Mouse (Mus musculus) liver, embryonic 16.5 days (tissue): ENCODE measurements at regions not wholly inside any gene's neighbourhood (a gene's known extent, or its start where the extent isn't known, plus 50 kb on each side); places are given as distances from the start of the nearest gene placed in this dataset.

Experiments used
- ATAC-seq: fragments of 200-750 bp; cut with Nextera tagmentation; 2 replicates; pipeline ENCODE4 v1.8.0; 2017; ENCODE audit warnings: low read depth, mild to moderate bottlenecking, moderate number of reproducible peaks, moderate library complexity
- H3K27ac ChIP-seq: fragments of 300-500 bp; sonication (generic); 2 replicates; pipeline ENCODE4 v1.5.1; 2014; ENCODE audit warnings: mild to moderate bottlenecking, low read length
- H3K27me3 ChIP-seq: fragments of 300-500 bp; sonication (generic); 2 replicates; pipeline ENCODE4 v1.6.1; 2014; ENCODE audit warnings: low read depth, low read length, mixed read lengths; ENCODE audit not compliant: control insufficient read depth, insufficient read depth
- H3K36me3 ChIP-seq: fragments of 300-500 bp; sonication (generic); 2 replicates; pipeline ENCODE4 v1.6.1; 2014; ENCODE audit warnings: mild to moderate bottlenecking; ENCODE audit not compliant: control insufficient read depth, insufficient read depth
- H3K4me1 ChIP-seq: fragments of 300-500 bp; sonication (generic); 2 replicates; pipeline ENCODE4 v1.6.1; 2014; ENCODE audit warnings: low read depth, low read length, mixed read lengths; ENCODE audit not compliant: control insufficient read depth
- H3K4me2 ChIP-seq: fragments of 300-500 bp; sonication (generic); 2 replicates; pipeline ENCODE4 v1.6.1; 2014; ENCODE audit warnings: low read depth, low read length, mixed read lengths
- H3K4me3 ChIP-seq: fragments of 300-500 bp; sonication (generic); 2 replicates; pipeline ENCODE4 v1.5.1; 2014; ENCODE audit warnings: low read depth, mild to moderate bottlenecking, low read length
- H3K9ac ChIP-seq: fragments of 300-500 bp; sonication (generic); 2 replicates; pipeline ENCODE4 v1.6.1; 2014; ENCODE audit warnings: low read depth, low read length
- H3K9me3 ChIP-seq: fragments of 300-500 bp; sonication (generic); replicated peaks from 2 replicates; pipeline ENCODE4 v1.6.1; 2016; ENCODE audit warnings: low read length; ENCODE audit not compliant: control insufficient read depth
- WGBS: fragments of 180-500 bp; shearing (Covaris S2); extraction: QIAGEN DNeasy Blood & Tissue Kit; methylation state at CpG from one replicate; pipeline ENCODE4 v1.1.7; 2014; ENCODE audit not compliant: insufficient replicate concordance; 5-methylcytosine and 5-hydroxymethylcytosine counted together

GRCm38 (mm10) chr3:15090124-15090523, 204.1 kb downstream of the Car2 start:
- H3K9me3 ChIP-seq, result no peaks in the 10 kb centered on the region
- no peaks in the 10 kb centered on the region for H3K4me1 ChIP-seq
- H3K9ac ChIP-seq, result no peak overlapping the region
- WGBS, result 38% methylated on average over 1 of the region's 1 CpGs
- no peak for ATAC-seq
- no peaks in the 10 kb centered on the region for H3K36me3 ChIP-seq
- no peak overlapping the region for H3K27ac ChIP-seq
- H3K4me2 ChIP-seq, result no peak overlapping the region
- no peaks in the 10 kb centered on the region for H3K27me3 ChIP-seq
- no peak overlapping the region for H3K4me3 ChIP-seq

- H3K4me2 ChIP-seq, result no peak overlapping the region
- H3K27ac ChIP-seq, result no peak overlapping the region
- ATAC-seq, result no peak
Measured at GRCm38 (mm10) chr3:15098206-15098817, 212.2 kb downstream of the Car2 start.

GRCm38 (mm10) chr3:15098981-15099380, 212.9 kb downstream of the Car2 start:
- H3K27me3 ChIP-seq, result no peaks in the 10 kb centered on the region
- no peaks in the 10 kb centered on the region for H3K36me3 ChIP-seq
- no peak for ATAC-seq
- H3K4me1 ChIP-seq, result no peaks in the 10 kb centered on the region
- no peak overlapping the region for H3K27ac ChIP-seq
- H3K4me2 ChIP-seq, result no peak overlapping the region
- no peak overlapping the region for H3K4me3 ChIP-seq
- no peaks in the 10 kb centered on the region for H3K9me3 ChIP-seq
- no peak overlapping the region for H3K9ac ChIP-seq

More at GRCm38 (mm10) chr3:15098206-15098817, 212.2 kb downstream of the Car2 start:
- Histone ChIP-seq H3K9ac (no peak overlapping the region), H3K9me3 (no peaks in the 10 kb centered on the region), H3K36me3 (no peaks in the 10 kb centered on the region), H3K4me1 (no peaks in the 10 kb centered on the region), H3K27me3 (no peaks in the 10 kb centered on the region), H3K4me3 (no peak overlapping the region)
- WGBS, result 54% methylated on average over 6 of the region's 6 CpGs

- ATAC-seq, result no peak
- Histone ChIP-seq H3K27ac (no peak overlapping the region), H3K36me3 (no peaks in the 10 kb centered on the region), H3K27me3 (no peaks in the 10 kb centered on the region), H3K9ac (no peak overlapping the region), H3K9me3 (no peaks in the 10 kb centered on the region), H3K4me2 (no peak overlapping the region), H3K4me1 (no peaks in the 10 kb centered on the region), H3K4me3 (no peak overlapping the region)
- 71% methylated on average over 4 of the region's 4 CpGs for WGBS
Measured at GRCm38 (mm10) chr3:15105627-15106026, 219.6 kb downstream of the Car2 start.

GRCm38 (mm10) chr3:15106281-15106680, 220.2 kb downstream of the Car2 start:
- no peak for ATAC-seq

GRCm38 (mm10) chr3:15107301-15107700, 221.2 kb downstream of the Car2 start:
- 68% methylated on average over 5 of the region's 5 CpGs for WGBS
- H3K36me3 ChIP-seq, result no peaks in the 10 kb centered on the region
- no peak for ATAC-seq
- no peaks in the 10 kb centered on the region for H3K4me1 ChIP-seq
- H3K9ac ChIP-seq, result no peak overlapping the region
- no peak overlapping the region for H3K4me3 ChIP-seq
- no peak overlapping the region for H3K4me2 ChIP-seq
- no peak overlapping the region for H3K27ac ChIP-seq
- H3K9me3 ChIP-seq, result no peaks in the 10 kb centered on the region
- H3K27me3 ChIP-seq, result no peaks in the 10 kb centered on the region

More at GRCm38 (mm10) chr3:15106281-15106680, 220.2 kb downstream of the Car2 start:
- no peaks in the 10 kb centered on the region for H3K9me3 ChIP-seq
- no peak overlapping the region for H3K4me2 ChIP-seq
- H3K9ac ChIP-seq, result no peak overlapping the region
- no peaks in the 10 kb centered on the region for H3K27me3 ChIP-seq
- 47% methylated on average over 6 of the region's 6 CpGs for WGBS
- H3K4me1 ChIP-seq, result no peaks in the 10 kb centered on the region
- H3K36me3 ChIP-seq, result no peaks in the 10 kb centered on the region
- H3K27ac ChIP-seq, result no peak overlapping the region
- H3K4me3 ChIP-seq, result no peak overlapping the region

- H3K4me3 ChIP-seq, result no peak overlapping the region
- H3K4me2 ChIP-seq, result no peak overlapping the region
- WGBS, result 72% methylated on average over 9 of the region's 9 CpGs
Measured at GRCm38 (mm10) chr3:15108239-15108934, 222.3 kb downstream of the Car2 start.

GRCm38 (mm10) chr3:15110037-15110748, 221.9 kb downstream of the Gm9733 start:
- WGBS, result 55% methylated on average over 4 of the region's 4 CpGs
- H3K27me3 ChIP-seq, result no peaks in the 10 kb centered on the region
- H3K9ac ChIP-seq, result no peak overlapping the region
- no peaks in the 10 kb centered on the region for H3K36me3 ChIP-seq
- H3K9me3 ChIP-seq, result no peaks in the 10 kb centered on the region
- no peak for ATAC-seq
- H3K27ac ChIP-seq, result no peak overlapping the region
- no peaks in the 10 kb centered on the region for H3K4me1 ChIP-seq
- no peak overlapping the region for H3K4me2 ChIP-seq
- no peak overlapping the region for H3K4me3 ChIP-seq

More at GRCm38 (mm10) chr3:15108239-15108934, 222.3 kb downstream of the Car2 start:
- no peaks in the 10 kb centered on the region for H3K9me3 ChIP-seq
- H3K27ac ChIP-seq, result no peak overlapping the region
- H3K4me1 ChIP-seq, result no peaks in the 10 kb centered on the region
- no peak overlapping the region for H3K9ac ChIP-seq
- H3K36me3 ChIP-seq, result no peaks in the 10 kb centered on the region
- ATAC-seq, result no peak
- no peaks in the 10 kb centered on the region for H3K27me3 ChIP-seq
